In genomic region chr1:75445751-75446611, GRCm38 (mm10) we compare ENCODE assay signal across 8 mouse cellular contexts. TPM values are rescaled to one million over a fixed set of nuclear protein-coding genes. Genes with fewer than 3 reads are reported as not detected.
A peak's percentile ranks its signal among the peaks of the same experiment; 100 is the strongest.
DNase-seq lines count a peak whose midpoint lies in the region; TF ChIP-seq lines count a peak whose summit lies in the region.

No protein-coding gene starts in this region.

- 6% methylated on average over 22 of the region's 22 CpGs for WGBS in cerebellum, adult 2 months
- under 1% methylated on average over 22 of the region's 22 CpGs for WGBS in hindbrain, embryonic 10.5 days

- peak; percentile 91 for DNase-seq in NIH3T3 (ENCODE audit: low read depth)
- peak; percentile 83 to 90 for DNase-seq in cerebellum, adult 2 months
- DNase-seq in forelimb bud, embryonic 11.5 days (ENCODE audit: low read depth, low spot score): peak; percentile 70
- DNase-seq in hindbrain, embryonic 10.5 days (ENCODE audit: low spot score): peak; percentile 83
- DNase-seq in layer of hippocampus, postnatal 10 days (ENCODE audit: low spot score in 2 of 2): peak; percentile 85 to 87
- DNase-seq in lung, postnatal 14 days: peak; percentile 82
- peak; percentile 73 to 80 for DNase-seq in right cerebral cortex, adult 2 months (ENCODE audit: low spot score in 2 of 2)
- peak; percentile 73 for DNase-seq in urinary bladder, postnatal 25 days (ENCODE audit: low spot score)

- H3K27me3 ChIP-seq in cerebellum, adult 2 months (ENCODE audit: control insufficient read depth, insufficient read depth, low read length): no peaks in the 10 kb centered on the region; the same call in 1 of the 2 replicates
- H3K27me3 ChIP-seq in hindbrain, embryonic 10.5 days (ENCODE audit: insufficient read depth, poor library complexity, severe bottlenecking): peaks cover 76% of the 10 kb centered on the region

- H3K9me3 ChIP-seq in hindbrain, embryonic 10.5 days: no peaks in the 10 kb centered on the region

- H3K27ac ChIP-seq in cerebellum, adult 2 months (ENCODE audit: insufficient read depth, low read length): peak overlapping the region; percentile 95
- peak overlapping the region; percentile 84 for H3K27ac ChIP-seq in hindbrain, embryonic 10.5 days

- H3K36me3 ChIP-seq in hindbrain, embryonic 10.5 days: peaks cover 7% of the 10 kb centered on the region; the same call in 1 of the 2 replicates

- no peak overlapping the region for H3K4me3 ChIP-seq in cerebellum, adult 2 months (replicated peaks; ENCODE audit: insufficient read depth, low read depth, low read length)
- H3K4me3 ChIP-seq in hindbrain, embryonic 10.5 days: peak overlapping the region; percentile 47

- peak; percentile 27; the same call in 1 of the 2 replicates for TF ChIP-seq POLR2A in cerebellum, adult 2 months (IDR thresholded peaks at IDR 0.05; ENCODE audit: borderline replicate concordance, insufficient read depth, low read length)

- peak; percentile 95 for TF ChIP-seq CTCF in cerebellum, adult 2 months (IDR thresholded peaks at IDR 0.05; ENCODE audit: borderline replicate concordance, insufficient read depth, low read depth, low read length)

- H3K4me1 ChIP-seq in cerebellum, adult 2 months (ENCODE audit: control insufficient read depth, insufficient read depth, low read length): peaks cover 54% of the 10 kb centered on the region
- peaks cover 100% of the 10 kb centered on the region for H3K4me1 ChIP-seq in hindbrain, embryonic 10.5 days (replicated peaks)

RNA-seq across cellular contexts. Expression of gene Asic4, which starts 4.3 kb away (rescaled TPM):
- 2.1 and 2.8 TPM in 2 replicates for polyA plus RNA-seq in cerebellum, adult 2 months (2012; rRNA removed)
- 3.8 and 9.3 TPM in 2 replicates for polyA plus RNA-seq in hindbrain, embryonic 10.5 days (2016; fragmentation: Nextera tagmentation; extraction: Ambion mirVana)
- total RNA-seq in layer of hippocampus, postnatal 10 days (2021): 10 to 100 TPM; 16.2 to 17.4 TPM

RNA-seq across cellular contexts. Expression of gene Gmppa, which starts 10.3 kb away (rescaled TPM):
- polyA plus RNA-seq in cerebellum, adult 2 months (2012; rRNA removed): 155 and 187 TPM in 2 replicates
- polyA plus RNA-seq in hindbrain, embryonic 10.5 days (2016; fragmentation: Nextera tagmentation; extraction: Ambion mirVana): 62.3 and 91.2 TPM in 2 replicates
- total RNA-seq in layer of hippocampus, postnatal 10 days (2021): 10 to 100 TPM; 55.0 to 60.5 TPM

RNA-seq across cellular contexts. Expression of gene Chpf, which starts 33.1 kb away (rescaled TPM):
- polyA plus RNA-seq in cerebellum, adult 2 months (2012; rRNA removed): 88.3 and 92.6 TPM in 2 replicates
- 25.1 and 29.8 TPM in 2 replicates for polyA plus RNA-seq in hindbrain, embryonic 10.5 days (2016; fragmentation: Nextera tagmentation; extraction: Ambion mirVana)
- total RNA-seq in layer of hippocampus, postnatal 10 days (2021): 10 to 100 TPM; 78.4 to 79.4 TPM

RNA-seq across cellular contexts. Expression of gene Tmem198, which starts 33.4 kb away (rescaled TPM):
- polyA plus RNA-seq in cerebellum, adult 2 months (2012; rRNA removed): 41.3 and 46.6 TPM in 2 replicates
- 8.6 and 20.4 TPM in 2 replicates for polyA plus RNA-seq in hindbrain, embryonic 10.5 days (2016; fragmentation: Nextera tagmentation; extraction: Ambion mirVana)
- 10 to 100 TPM; 48.3 to 53.8 TPM for total RNA-seq in layer of hippocampus, postnatal 10 days (2021)
